Mouse (Mus musculus) layer of hippocampus, adult 11-12 months (tissue): Measurements from ENCODE around the gene Emilin2.
"Not testable (repeated sequence)": the region's sequence is repeated elsewhere in the genome, so short reads cannot be mapped to it uniquely, and the experiment has no call there.

ENCODE experiments used
- DNase-seq: peaks from one replicate; pipeline ENCODE4 v3.0.0; 2022; ENCODE audit warnings: low spot score

Emilin2 gene

GRCm38 (mm10) chr17:71311340-71312171 is at the start of gene Emilin2:
Gene Emilin2 (minus strand): TSS chr17:71311978.
- DNase-seq = peak; percentile 27

GRCm38 (mm10) chr17:71355526-71355925 is 43.7 kb upstream of the Emilin2 start:
- no peak for DNase-seq

GRCm38 (mm10) chr17:71354205-71354604 is 42.4 kb upstream of the Emilin2 start:
- no peak for DNase-seq

- no peak for DNase-seq
These were observed 36.4 kb upstream of the Emilin2 start for GRCm38 (mm10) chr17:71348188-71348587.

GRCm38 (mm10) chr17:71342006-71342405 is 30.2 kb upstream of the Emilin2 start:
- no peak for DNase-seq

GRCm38 (mm10) chr17:71338627-71339026 is 26.8 kb upstream of the Emilin2 start:
- DNase-seq = no peak

- no peak for DNase-seq
These were observed 25.8 kb upstream of the Emilin2 start for GRCm38 (mm10) chr17:71337546-71337945.

GRCm38 (mm10) chr17:71336421-71336820 is 24.6 kb upstream of the Emilin2 start:
- no peak for DNase-seq

GRCm38 (mm10) chr17:71332298-71332697 is 20.5 kb upstream of the Emilin2 start:
- DNase-seq = no peak

GRCm38 (mm10) chr17:71320731-71321130 is 9.0 kb upstream of the Emilin2 start:
- not testable (repeated sequence) for DNase-seq

GRCm38 (mm10) chr17:71319361-71319760 is 7.6 kb upstream of the Emilin2 start:
- no peak for DNase-seq

GRCm38 (mm10) chr17:71317571-71317970 is 5.8 kb upstream of the Emilin2 start:
- no peak for DNase-seq

GRCm38 (mm10) chr17:71314315-71314714 is 2.5 kb upstream of the Emilin2 start:
- no peak for DNase-seq

- DNase-seq = no peak
These were observed 1.1 kb downstream of the Emilin2 start for GRCm38 (mm10) chr17:71310486-71311339.

- DNase-seq = no peak
These were observed 1.9 kb downstream of the Emilin2 start for GRCm38 (mm10) chr17:71309711-71310485.

GRCm38 (mm10) chr17:71309141-71309540 is 2.6 kb downstream of the Emilin2 start:
- DNase-seq = no peak

- no peak for DNase-seq
These were observed 3.5 kb downstream of the Emilin2 start for GRCm38 (mm10) chr17:71308296-71308695.

GRCm38 (mm10) chr17:71307251-71307790 is 4.5 kb downstream of the Emilin2 start:
- DNase-seq = no peak

- no peak for DNase-seq
These were observed 5.1 kb downstream of the Emilin2 start for GRCm38 (mm10) chr17:71306716-71307115.

GRCm38 (mm10) chr17:71306091-71306490 is 5.7 kb downstream of the Emilin2 start:
- no peak for DNase-seq

- no peak for DNase-seq
These were observed 8.3 kb downstream of the Emilin2 start for GRCm38 (mm10) chr17:71303444-71303843.

- DNase-seq = no peak
These were observed 10.4 kb downstream of the Emilin2 start for GRCm38 (mm10) chr17:71301413-71301812.
